7 mouse cellular contexts compared by ENCODE assay signal in the genomic region with DNA sequence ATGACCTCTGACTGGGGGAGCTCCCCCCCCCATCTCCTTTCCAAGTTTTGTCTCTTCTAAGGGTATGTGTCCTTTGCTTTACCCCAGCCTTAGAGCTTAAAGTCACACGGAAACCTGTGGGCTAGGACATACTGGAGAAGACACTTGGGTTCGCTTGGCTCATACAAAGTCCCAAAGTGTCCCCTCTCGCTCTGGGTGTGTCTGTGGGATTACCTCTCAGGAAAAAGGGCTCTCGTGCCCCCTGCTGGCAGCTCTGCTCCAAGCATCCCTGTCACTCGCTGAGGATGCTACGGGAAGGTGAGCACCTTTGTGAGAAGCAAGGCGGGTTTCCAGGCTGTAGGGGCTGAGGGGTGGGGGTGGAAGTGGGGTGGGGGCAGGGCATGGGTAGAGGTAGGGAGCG. TPM values are rescaled to one million over a fixed set of nuclear protein-coding genes. Genes with fewer than 3 reads are reported as not detected.
DNase-seq lines count a peak whose midpoint lies in the region; ATAC-seq and TF ChIP-seq lines count a peak whose summit lies in the region.

No protein-coding gene starts in this region.

- WGBS in kidney, embryonic 16.5 days: 8% methylated on average over 8 of the region's 8 CpGs
- 2% methylated on average over 8 of the region's 8 CpGs for WGBS in lung, embryonic 14.5 days

- peak; percentile 90 for TF ChIP-seq CTCF in lung, embryonic 14.5 days (IDR thresholded peaks at IDR 0.05; ENCODE audit: low read depth)

- 0 out of 2 replicates have a peak overlapping the region, but pooled peaks have one; percentile 5 for H3K4me2 ChIP-seq in kidney, embryonic 16.5 days (replicated peaks; ENCODE audit: low read depth, low read length)
- H3K4me2 ChIP-seq in lung, embryonic 14.5 days: no peak overlapping the region; the same call in 1 of the 2 replicates

- no peak overlapping the region for H3K27ac ChIP-seq in kidney, embryonic 16.5 days (ENCODE audit: low read length)
- no peak overlapping the region for H3K27ac ChIP-seq in lung, embryonic 14.5 days (ENCODE audit: low read depth)

- no peaks in the 10 kb centered on the region for H3K4me1 ChIP-seq in kidney, embryonic 16.5 days (ENCODE audit: insufficient read depth, low read length)
- H3K4me1 ChIP-seq in lung, embryonic 14.5 days (ENCODE audit: insufficient read depth): 0 out of 2 replicates have a peak, but pooled peaks cover 4% of the 10 kb centered on the region

- no peaks in the 10 kb centered on the region for H3K36me3 ChIP-seq in kidney, embryonic 16.5 days (ENCODE audit: insufficient read depth, low read length)
- H3K36me3 ChIP-seq in lung, embryonic 14.5 days (ENCODE audit: insufficient read depth): no peaks in the 10 kb centered on the region

- H3K4me3 ChIP-seq in kidney, embryonic 16.5 days (ENCODE audit: low read length): no peak overlapping the region
- no peak overlapping the region for H3K4me3 ChIP-seq in lung, embryonic 14.5 days (ENCODE audit: low read depth, low read length)

- no peaks in the 10 kb centered on the region for H3K27me3 ChIP-seq in kidney, embryonic 16.5 days (ENCODE audit: insufficient read depth, low read length)
- H3K27me3 ChIP-seq in lung, embryonic 14.5 days (ENCODE audit: insufficient read depth, low read length): no peaks in the 10 kb centered on the region

- no peak overlapping the region for H3K9ac ChIP-seq in kidney, embryonic 16.5 days (replicated peaks; ENCODE audit: low read length)
- no peak overlapping the region for H3K9ac ChIP-seq in lung, embryonic 14.5 days

- DNase-seq in R1 (ENCODE audit: low read depth, low spot score): peak; percentile 81
- peak; percentile 44 for DNase-seq in gastrocnemius, postnatal 25 days
- DNase-seq in lung, embryonic 14.5 days: peak; percentile 90
- DNase-seq in right cerebral cortex, adult 2 months (ENCODE audit: low spot score in 2 of 2): peak; percentile 78 to 79

- no peaks in the 10 kb centered on the region for H3K9me3 ChIP-seq in kidney, embryonic 16.5 days (ENCODE audit: low read length)
- no peaks in the 10 kb centered on the region for H3K9me3 ChIP-seq in lung, embryonic 14.5 days (ENCODE audit: low read depth, low read length)

- ATAC-seq in CD4-positive, CD25-positive, alpha-beta regulatory T cell, adult 4 months: peak; percentile 66
- peak; percentile 76 for ATAC-seq in common myeloid progenitor, adult 5-6 weeks (replicated peaks; ENCODE audit: low read depth, poor library complexity, severe bottlenecking)
- ATAC-seq in kidney, embryonic 16.5 days (ENCODE audit: low FRiP score, low TSS enrichment): peak; percentile 58
- ATAC-seq in lung, embryonic 14.5 days (ENCODE audit: insufficient read depth): peak; percentile 23; the same call in 1 of the 2 replicates

RNA-seq across cellular contexts. Expression of a gene that starts 38.3 kb away (rescaled TPM):
- polyA plus RNA-seq in CD4-positive, CD25-positive, alpha-beta regulatory T cell, adult 4 months (2017; shearing (Covaris generic)): 10 to 100 TPM; 21.4 to 36.6 TPM
- total RNA-seq in common myeloid progenitor, adult 5-6 weeks (2017): 8.2 and 13.7 TPM in 2 replicates
- 1 to 10 TPM; 3.0 to 4.6 TPM for total RNA-seq in gastrocnemius, postnatal 25 days (2021)
- polyA plus RNA-seq in kidney, embryonic 16.5 days (2015; fragmentation: Nextera tagmentation; extraction: Ambion mirVana): 17.8 and 18.7 TPM in 2 replicates
- polyA plus RNA-seq in lung, embryonic 14.5 days (2014; fragmentation: Nextera tagmentation; extraction: Ambion mirVana): 16.8 and 20.6 TPM in 2 replicates

RNA-seq across cellular contexts. Expression of a gene that starts 57.9 kb away (rescaled TPM):
- polyA plus RNA-seq in CD4-positive, CD25-positive, alpha-beta regulatory T cell, adult 4 months (2017; shearing (Covaris generic)): 10 to 100 TPM; 29.6 to 50.3 TPM
- total RNA-seq in common myeloid progenitor, adult 5-6 weeks (2017): 3.7 and 18.4 TPM in 2 replicates
- total RNA-seq in gastrocnemius, postnatal 25 days (2021): 1 to 10 TPM; 2.8 to 4.1 TPM
- 5.3 and 6.7 TPM in 2 replicates for polyA plus RNA-seq in kidney, embryonic 16.5 days (2015; fragmentation: Nextera tagmentation; extraction: Ambion mirVana)
- 3.1 and 3.9 TPM in 2 replicates for polyA plus RNA-seq in lung, embryonic 14.5 days (2014; fragmentation: Nextera tagmentation; extraction: Ambion mirVana)

Comparison
In these comparisons a context has a peak if more than half of its experiments do, and no peak if none do; other contexts are left out.
1. ATAC-seq: peak in every context shown above with its lines; median percentile 76 in common myeloid progenitor, adult 5-6 weeks; 66 in CD4-positive, CD25-positive, alpha-beta regulatory T cell, adult 4 months; 58 in kidney, embryonic 16.5 days; 23 in lung, embryonic 14.5 days.